Mouse (Mus musculus): ENCODE measurements around the gene Aif1l.

Aif1l gene

GRCm38 (mm10) chr2:31952236-31952635, 2.3 kb downstream of the Aif1l start:
- DNase-seq (ENCODE audit: low spot score in 2 of 2) = no peak

- no peak for DNase-seq (ENCODE audit: low spot score in 2 of 2)
Observed at GRCm38 (mm10) chr2:31952725-31953124, 2.8 kb downstream of the Aif1l start.

DNA sequence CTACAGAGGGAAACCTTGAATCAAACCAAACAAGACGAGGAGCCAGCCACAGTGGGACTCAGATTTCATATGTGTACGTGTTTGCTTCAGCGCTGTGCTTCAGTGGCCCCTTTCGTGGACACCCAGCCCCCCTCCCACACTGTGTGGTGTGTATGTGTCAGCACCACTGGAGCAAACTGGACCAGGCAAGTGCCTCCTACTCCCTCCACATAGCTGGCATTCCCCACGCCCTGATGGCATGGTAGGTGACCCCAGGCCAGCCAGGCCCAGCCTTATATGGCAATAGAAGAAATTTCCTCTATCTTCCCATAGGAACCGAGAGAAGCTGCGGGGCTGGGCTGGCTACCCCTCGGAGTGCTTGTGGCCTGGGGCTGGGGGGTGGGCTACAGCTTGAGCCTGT, 3.7 kb downstream of the Aif1l start:
- DNase-seq (ENCODE audit: low spot score in 2 of 2) = no peak

DNA sequence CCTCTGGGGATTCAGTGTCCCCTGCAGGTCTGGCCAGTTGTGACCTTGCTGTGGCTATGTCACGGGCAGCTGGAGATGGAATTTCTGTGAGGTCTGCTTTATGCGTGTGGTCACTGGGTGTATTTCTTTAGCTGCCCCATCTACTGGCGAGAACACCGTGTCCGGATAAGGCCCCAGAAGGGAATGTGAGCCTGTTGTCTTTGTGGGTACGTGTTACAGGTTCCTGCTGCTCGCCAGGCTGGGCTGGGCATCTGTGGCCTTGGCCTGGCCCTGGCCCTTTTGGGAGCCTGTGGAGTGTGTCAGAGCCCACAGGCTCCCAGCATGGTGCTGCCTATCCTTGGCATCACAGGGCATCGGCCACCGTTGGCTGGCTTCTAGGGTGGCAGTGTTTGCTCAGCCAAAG, 4.8 kb downstream of the Aif1l start:
- DNase-seq (ENCODE audit: low spot score in 2 of 2) = no peak

DNA sequence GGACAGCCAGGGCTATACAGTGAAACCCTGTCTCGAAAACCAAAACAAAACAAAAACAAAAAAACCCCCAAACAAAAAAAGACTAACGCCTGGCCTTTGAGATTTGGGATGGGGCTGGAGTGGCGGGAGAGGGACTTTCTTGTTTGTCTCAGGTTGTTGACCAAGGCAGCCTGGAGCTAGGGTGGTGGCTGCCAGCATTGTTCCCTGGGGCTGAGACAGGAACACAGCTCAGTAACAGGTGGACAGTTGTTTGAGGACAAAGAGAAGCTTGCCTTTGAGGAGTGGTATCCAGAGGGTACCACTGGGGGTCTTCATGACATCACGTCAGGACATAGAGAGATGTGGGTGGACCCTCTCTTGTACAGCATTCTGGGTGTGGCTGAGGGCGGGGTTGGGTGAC, 5.7 kb downstream of the Aif1l start:
- DNase-seq (ENCODE audit: low spot score in 2 of 2) = no peak

- DNase-seq (ENCODE audit: low spot score in 2 of 2) = no peak
Observed at GRCm38 (mm10) chr2:31957211-31957610, 7.3 kb downstream of the Aif1l start.

DNA sequence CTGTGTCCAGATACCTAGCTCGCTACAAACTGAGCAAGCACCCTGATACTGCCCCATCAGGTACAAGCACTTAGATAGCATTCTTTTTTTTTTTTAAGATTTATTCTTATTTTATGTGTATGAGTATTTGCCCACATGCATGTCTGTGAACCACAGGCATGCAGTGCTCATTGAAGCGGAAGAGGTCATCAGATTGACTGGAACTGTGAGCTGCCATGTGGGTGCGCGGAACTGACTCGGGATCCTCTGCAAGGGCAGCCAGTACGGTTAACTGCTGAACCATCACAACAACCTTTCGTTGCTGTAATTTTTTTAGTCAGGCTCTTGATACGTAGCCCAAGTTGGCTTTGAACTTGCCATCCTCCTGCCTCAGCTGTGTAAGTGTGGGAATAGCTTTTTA, 11.0 kb downstream of the Aif1l start:
- DNase-seq (ENCODE audit: low spot score in 2 of 2) = no peak

- no peak for DNase-seq (ENCODE audit: low spot score in 2 of 2)
Observed at GRCm38 (mm10) chr2:31961791-31962222, 11.9 kb downstream of the Aif1l start.

DNA sequence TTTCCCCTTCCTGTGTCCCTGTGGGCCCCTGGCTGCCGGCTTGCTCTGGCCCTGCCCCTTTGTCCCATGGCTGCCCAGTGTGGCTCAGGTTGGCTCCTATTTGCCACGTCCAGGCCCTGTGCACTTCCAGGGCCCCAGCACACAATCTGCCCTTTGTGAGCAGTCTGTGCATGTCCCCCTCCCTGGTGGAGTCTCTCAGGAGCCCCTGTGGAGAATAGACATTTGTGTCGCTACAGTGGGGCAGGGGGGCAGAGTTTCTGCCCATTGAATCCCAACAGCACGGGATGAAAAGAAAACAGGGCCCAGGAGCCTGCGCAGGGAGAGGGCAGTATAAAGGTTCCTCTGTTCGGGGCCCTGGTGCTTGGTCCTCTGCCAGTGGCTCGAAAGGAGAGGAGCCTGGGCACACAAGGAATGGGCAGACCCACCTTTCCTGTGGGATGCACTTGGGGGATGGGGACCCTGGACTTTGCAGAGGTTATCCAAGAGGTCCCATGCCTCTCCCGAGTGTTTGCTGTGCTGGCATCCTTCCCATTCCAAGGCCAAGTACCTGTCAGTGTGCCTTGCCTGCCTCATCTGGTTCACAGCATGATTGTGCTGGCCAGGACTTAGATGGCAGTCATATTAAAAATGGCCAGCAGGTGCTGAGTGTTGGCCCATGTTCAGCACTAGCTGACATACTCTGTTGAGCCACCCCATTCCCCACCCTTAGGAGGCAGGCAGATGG, 12.7 kb downstream of the Aif1l start:
- no peak for DNase-seq (ENCODE audit: low spot score in 2 of 2)

GRCm38 (mm10) chr2:31963491-31963890, 13.6 kb downstream of the Aif1l start:
- no peak for DNase-seq (ENCODE audit: low spot score in 2 of 2)

DNA sequence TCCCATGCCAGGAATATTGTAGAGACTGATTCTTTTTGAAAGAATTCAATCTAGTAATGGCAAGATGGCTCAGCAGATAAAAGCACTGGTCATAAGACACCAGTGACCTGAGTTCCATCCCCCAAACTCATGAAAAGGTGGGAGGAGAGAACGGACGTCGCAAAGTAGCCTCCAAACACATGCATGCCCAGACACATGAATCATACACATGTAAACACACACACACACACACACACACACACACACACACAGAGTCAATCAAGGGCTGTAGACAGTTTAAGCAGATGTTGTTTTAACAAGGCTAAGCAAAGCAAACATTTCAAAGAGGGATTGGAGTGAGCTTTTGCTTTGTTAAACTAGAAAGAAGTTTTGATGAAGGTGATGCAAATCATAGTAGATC, 14.3 kb downstream of the Aif1l start:
- no peak for DNase-seq (ENCODE audit: low spot score in 2 of 2)

DNA sequence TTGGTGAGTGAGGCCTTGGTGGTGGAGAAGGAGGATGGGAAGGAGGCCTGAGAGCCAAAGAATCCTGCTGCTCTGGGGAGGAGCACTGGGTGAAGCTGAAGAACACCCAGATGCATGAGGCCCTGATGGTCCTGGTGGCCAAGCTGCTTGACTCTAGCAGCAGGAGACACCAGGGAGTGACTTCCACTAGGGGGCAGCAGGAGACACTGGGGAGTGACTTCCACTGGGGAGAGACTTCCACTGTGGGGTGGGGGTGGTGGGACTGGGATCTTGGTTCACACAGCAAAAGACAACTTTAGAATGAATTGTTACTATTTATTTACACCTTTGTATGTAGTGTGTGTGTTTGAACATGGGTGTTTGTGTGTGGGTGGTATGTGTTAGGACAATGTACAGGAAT, 15.2 kb downstream of the Aif1l start:
- DNase-seq (ENCODE audit: low spot score in 2 of 2) = peak in 1 of 2 experiments; percentile 47

- no peak for DNase-seq (ENCODE audit: low spot score in 2 of 2)
Observed at GRCm38 (mm10) chr2:31966801-31967200, 16.9 kb downstream of the Aif1l start.

DNA sequence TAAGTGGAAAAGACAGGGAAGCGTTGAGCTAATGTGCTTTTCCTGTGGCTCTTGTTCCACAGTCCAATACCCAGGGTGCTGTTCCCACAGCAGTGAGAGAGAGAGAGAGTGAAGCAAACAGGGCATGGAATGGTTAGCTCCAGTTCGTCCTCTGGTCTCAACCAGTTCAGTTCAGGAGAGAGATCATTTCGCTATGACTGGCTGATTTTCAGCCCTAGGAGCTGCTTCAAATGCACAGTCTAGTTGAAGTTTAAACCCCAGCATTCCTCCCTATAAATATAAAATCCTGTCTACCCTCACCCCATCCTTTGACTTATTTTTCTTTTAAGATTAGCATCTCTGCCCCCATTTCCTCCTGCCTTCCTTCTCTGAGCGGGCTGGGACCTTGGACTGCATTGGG, 22.6 kb downstream of the Aif1l start:
- no peak for DNase-seq (ENCODE audit: low spot score in 2 of 2)

GRCm38 (mm10) chr2:31974141-31974808, 24.3 kb downstream of the Aif1l start, which contains the start of gene Nup214:
Gene Nup214 (plus strand): TSS chr2:31974436.
- peak; percentile 98 to 99 for DNase-seq (ENCODE audit: low spot score in 2 of 2)

- DNase-seq (ENCODE audit: low spot score in 2 of 2) = no peak
Observed at GRCm38 (mm10) chr2:31974809-31975371, 25.0 kb downstream of the Aif1l start.

DNA sequence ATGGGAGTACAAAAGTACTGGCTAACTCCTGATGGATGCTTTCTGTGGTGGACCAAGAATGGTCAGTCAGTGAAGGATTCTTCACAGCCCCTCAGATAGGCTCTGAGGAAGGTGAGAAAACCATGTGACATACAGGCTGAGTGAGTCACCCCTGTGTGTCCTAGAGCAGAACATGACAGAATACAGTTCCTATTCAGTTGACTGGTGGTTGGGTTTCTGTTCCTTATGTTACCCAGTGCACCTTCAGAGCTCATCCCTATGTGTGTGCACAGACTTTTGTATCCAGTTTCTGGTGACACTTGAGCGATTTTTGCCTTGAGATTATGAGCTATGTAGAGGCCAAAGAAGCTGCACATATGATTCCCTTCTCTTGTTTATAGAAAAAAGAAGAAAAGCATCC, 37.8 kb downstream of the Aif1l start:
- no peak for DNase-seq (ENCODE audit: low spot score in 2 of 2)

- no peak for DNase-seq (ENCODE audit: low spot score in 2 of 2)
Observed at GRCm38 (mm10) chr2:31990961-31991360, 41.0 kb downstream of the Aif1l start.

DNA sequence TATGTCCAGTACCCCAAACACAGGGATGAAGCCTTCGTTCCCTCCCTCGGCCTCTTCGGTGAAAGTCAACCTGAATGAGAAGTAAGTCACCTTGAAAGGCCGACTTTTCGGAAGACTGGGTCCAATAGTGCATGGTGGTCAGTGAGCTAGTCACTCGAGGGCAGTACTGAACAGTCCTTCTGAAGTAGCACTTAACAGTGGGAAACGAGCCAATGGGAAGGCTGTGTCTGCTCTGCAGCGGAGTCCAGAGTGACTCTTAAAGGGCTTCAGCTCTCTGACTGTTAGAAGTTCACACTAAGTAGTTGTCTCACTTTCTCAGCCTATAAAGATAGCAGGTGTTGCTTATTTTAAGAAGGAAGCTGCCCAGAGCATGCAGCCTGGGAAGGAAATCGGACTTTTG, 45.0 kb downstream of the Aif1l start:
- no peak for DNase-seq (ENCODE audit: low spot score in 2 of 2)

DNA sequence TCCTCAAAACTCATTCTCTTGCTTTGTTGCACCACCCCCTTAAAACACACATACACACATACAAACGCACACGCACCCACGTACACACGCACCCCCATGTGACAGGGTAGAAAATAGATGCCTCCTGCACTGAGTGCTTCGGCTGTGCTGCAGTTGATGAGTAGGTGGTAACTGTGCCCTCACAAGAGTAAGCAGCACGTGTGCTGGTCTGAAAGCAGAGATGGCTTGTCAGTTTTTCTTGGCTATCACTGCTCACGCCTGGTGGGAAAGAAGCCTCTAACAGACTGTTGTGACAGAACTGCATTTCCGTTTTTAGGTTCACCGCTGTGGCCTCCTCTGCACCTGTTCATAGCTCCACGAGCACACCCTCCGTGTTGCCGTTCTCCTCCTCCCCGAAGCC, 46.1 kb downstream of the Aif1l start:
- DNase-seq (ENCODE audit: low spot score in 2 of 2) = no peak

GRCm38 (mm10) chr2:31997539-31997938, 47.6 kb downstream of the Aif1l start:
- DNase-seq (ENCODE audit: low spot score in 2 of 2) = no peak

DNA sequence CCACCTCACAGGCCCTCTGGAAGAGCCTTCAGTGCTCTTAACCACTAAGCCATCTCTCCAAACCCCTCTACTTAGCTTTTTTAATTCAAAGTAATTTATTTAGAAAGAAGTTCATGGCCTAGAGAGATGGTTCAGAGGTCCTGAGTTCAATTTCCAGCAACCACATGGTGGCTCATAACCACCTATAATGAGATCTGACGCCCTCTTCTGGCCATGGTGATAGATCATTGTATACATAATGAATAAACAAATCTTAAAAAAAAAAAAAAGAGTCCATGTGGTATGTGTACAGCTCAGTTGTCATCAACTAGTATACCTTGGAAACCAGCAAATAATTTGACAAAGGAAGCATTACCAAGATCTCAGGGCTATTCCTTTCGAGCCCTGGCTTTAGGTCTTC, 48.5 kb downstream of the Aif1l start:
- no peak for DNase-seq (ENCODE audit: low spot score in 2 of 2)

DNA sequence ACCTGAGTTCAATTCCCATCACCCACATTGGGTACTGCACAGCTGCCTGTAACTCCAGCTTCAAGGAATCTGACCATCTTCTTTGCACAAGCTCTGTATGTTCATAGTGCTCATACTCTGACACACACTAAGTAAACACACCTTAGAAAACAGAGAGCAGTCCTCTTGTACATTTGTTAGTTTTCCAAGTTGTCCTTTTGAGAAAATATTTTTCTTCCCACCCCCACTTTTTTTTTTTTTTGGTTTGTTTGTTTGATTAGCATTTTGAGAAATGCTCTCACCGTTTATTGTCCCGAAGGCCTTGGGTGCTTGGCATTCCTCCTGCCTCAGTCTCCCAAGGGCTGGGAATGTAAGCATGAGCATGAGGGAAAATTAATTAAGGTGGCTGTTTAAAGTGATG, 58.4 kb downstream of the Aif1l start:
- no peak for DNase-seq (ENCODE audit: low spot score in 2 of 2)

Measured in natural killer cell, adult 2 months (primary cell).